Mouse (Mus musculus) C2C12 (cell line): ENCODE results near the gene Eral1.

Source experiments
- CEBPB ChIP-seq: IDR thresholded peaks from one replicate; pipeline ENCODE4 v1.6.1; 2011; ENCODE audit warnings: low read depth, mild to moderate bottlenecking, control low read depth, moderate library complexity
- CTCF ChIP-seq: IDR thresholded peaks from one replicate; pipeline ENCODE4 v1.5.1; 2011; ENCODE audit not compliant: control insufficient read depth, insufficient read depth, insufficient read length
- FOSL1 ChIP-seq: IDR thresholded peaks from one replicate; pipeline ENCODE4 v1.8.0; 2011; ENCODE audit warnings: mild to moderate bottlenecking, low read length; ENCODE audit not compliant: poor library complexity, insufficient read depth, severe bottlenecking
- MAX ChIP-seq: IDR thresholded peaks from one replicate; pipeline ENCODE4 v1.6.1; 2011; ENCODE audit warnings: mild to moderate bottlenecking, control low read depth
- MYOD1 ChIP-seq: IDR thresholded peaks from one replicate; pipeline ENCODE4 v1.6.1; 2011; ENCODE audit warnings: low read depth; ENCODE audit not compliant: control insufficient read depth, insufficient read length
- MYOG ChIP-seq: IDR thresholded peaks from one replicate; pipeline ENCODE4 v1.6.1; 2011; ENCODE audit not compliant: control insufficient read depth, insufficient read length; ENCODE audit errors: extremely low read depth
- USF1 ChIP-seq: IDR thresholded peaks from one replicate; pipeline ENCODE4 v1.6.1; 2011; ENCODE audit warnings: low read depth, mild to moderate bottlenecking, control low read depth, moderate library complexity

GRCm38 (mm10) chr11:78062563-78062962 lies 17.6 kb downstream of the Eral1 start:
- TF ChIP-seq MAX (no peak), USF1 (no peak), MYOG (no peak), CTCF (no peak), MYOD1 (no peak), CEBPB (no peak), FOSL1 (no peak)
